Mouse (Mus musculus) lung, embryonic 14.5 days (tissue): ENCODE results near the gene Tns4. TPM values are rescaled to one million over a fixed set of nuclear protein-coding genes. Genes with fewer than 3 reads are reported as not detected.
A peak's percentile ranks its signal among the peaks of the same experiment; 100 is the strongest.

Experiments
- ATAC-seq: fragments of 200-750 bp; cut with Nextera tagmentation; 2 replicates; pipeline ENCODE4 v1.8.0; 2017; ENCODE audit warnings: mild to moderate bottlenecking, moderate TSS enrichment, moderate library complexity; ENCODE audit not compliant: insufficient read depth
- DNase-seq: peaks from one replicate; pipeline ENCODE4 v3.0.0-alpha.2; 2015
- H3K27ac ChIP-seq: fragments of 300-500 bp; sonication (generic); 2 replicates; pipeline ENCODE4 v1.5.1; 2014; ENCODE audit warnings: low read depth, mild to moderate bottlenecking, moderate library complexity
- H3K27me3 ChIP-seq: fragments of 300-500 bp; sonication (generic); 2 replicates; pipeline ENCODE4 v1.6.1; 2014; ENCODE audit warnings: low read length, control low read depth; ENCODE audit not compliant: insufficient read depth
- H3K36me3 ChIP-seq: fragments of 300-500 bp; sonication (generic); 2 replicates; pipeline ENCODE4 v1.6.1; 2014; ENCODE audit warnings: control low read depth; ENCODE audit not compliant: insufficient read depth
- H3K4me1 ChIP-seq: fragments of 300-500 bp; sonication (generic); 2 replicates; pipeline ENCODE4 v1.6.1; 2014; ENCODE audit warnings: antibody characterized with exemption, control low read depth; ENCODE audit not compliant: insufficient read depth
- H3K4me2 ChIP-seq: fragments of 300-500 bp; sonication (generic); 2 replicates; pipeline ENCODE4 v1.6.1; 2014; ENCODE audit warnings: mild to moderate bottlenecking
- H3K4me3 ChIP-seq: fragments of 300-500 bp; sonication (generic); 2 replicates; pipeline ENCODE4 v1.5.1; 2014; ENCODE audit warnings: low read depth, low read length
- H3K9ac ChIP-seq: fragments of 300-500 bp; sonication (generic); 2 replicates; pipeline ENCODE4 v1.6.1; 2014
- H3K9me3 ChIP-seq: fragments of 300-500 bp; sonication (generic); 2 replicates; pipeline ENCODE4 v1.6.1; 2016; ENCODE audit warnings: low read depth, low read length, control low read depth
- CTCF ChIP-seq: IDR thresholded peaks from 2 replicates; pipeline ENCODE4 v1.5.1; 2016; ENCODE audit warnings: antibody characterized with exemption, low read depth
- WGBS: fragments of 180-500 bp; shearing (Covaris S2); extraction: QIAGEN DNeasy Blood & Tissue Kit; methylation state at CpG from one replicate; pipeline ENCODE4 v1.1.7; 2014; 5-methylcytosine and 5-hydroxymethylcytosine counted together
- polyA plus RNA-seq: library from polyadenylated mRNA; unstranded; fragments of >200 nt; fragmentation: Nextera tagmentation; extraction: Ambion mirVana; gene quantifications from 2 replicates; pipeline ENCODE4 v1.2.1, GENCODE M21; 2014

The Tns4 gene
- polyA plus RNA-seq, 1 experiment from 2014 or later: 0.47 TPM

DNA sequence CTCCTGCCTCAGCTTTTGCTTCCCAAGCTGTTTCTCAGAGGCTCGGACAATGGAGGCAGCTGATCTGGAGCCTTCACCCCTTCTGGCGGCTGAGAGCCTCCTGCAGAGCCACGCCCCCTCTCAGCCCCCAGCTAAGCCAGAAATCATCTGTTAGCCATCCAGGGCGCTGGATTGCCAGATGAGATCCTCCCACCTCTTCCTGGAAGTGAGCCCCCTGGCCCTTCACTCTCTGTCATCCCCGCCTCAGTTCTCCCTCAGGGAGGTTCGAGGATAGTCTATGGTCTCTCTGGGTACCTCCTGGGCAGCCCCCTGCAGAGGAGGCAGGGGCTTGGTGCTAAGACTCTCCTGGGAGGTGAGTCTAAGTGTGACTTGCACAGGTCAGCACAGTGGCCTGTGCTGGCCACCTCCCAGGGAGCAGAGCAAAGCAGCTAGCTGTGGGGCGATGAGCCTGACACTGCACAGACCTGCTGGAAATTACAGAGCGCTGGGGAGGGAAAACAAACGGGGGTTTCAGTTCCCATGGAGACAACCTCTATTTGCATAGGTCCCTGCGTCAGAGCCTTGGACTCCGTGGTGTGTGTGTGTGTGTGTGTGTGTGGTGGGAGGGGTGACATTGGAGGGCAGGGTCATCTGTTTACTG, 43.1 kb upstream of the Tns4 start:
- peaks cover 31% of the 10 kb centered on the region for H3K4me1 ChIP-seq
- peak; percentile 75 for ATAC-seq
- peak; percentile 81 for DNase-seq
- H3K9ac ChIP-seq: peak overlapping the region; percentile 32; the same call in 1 of the 2 replicates
- no peaks in the 10 kb centered on the region for H3K36me3 ChIP-seq
- H3K27me3 ChIP-seq: no peaks in the 10 kb centered on the region
- no peaks in the 10 kb centered on the region for H3K9me3 ChIP-seq
- 0 out of 2 replicates have a peak overlapping the region, but pooled peaks have one; percentile 16 for H3K4me3 ChIP-seq
- TF ChIP-seq CTCF: no peak
- peak overlapping the region; percentile 80 for H3K27ac ChIP-seq
- WGBS: under 1% methylated on average over 11 of the region's 11 CpGs
- H3K4me2 ChIP-seq: peak overlapping the region; percentile 55

GRCm38 (mm10) chr11:99131463-99131840, 42.3 kb upstream of the Tns4 start:
- DNase-seq (no peak), ATAC-seq (no peak)
- 35% methylated on average over 12 of the region's 12 CpGs for WGBS
- H3K4me2 ChIP-seq: peak overlapping the region; percentile 55
- no peak for TF ChIP-seq CTCF
- H3K4me1 ChIP-seq: peaks cover 37% of the 10 kb centered on the region
- H3K4me3 ChIP-seq: 0 out of 2 replicates have a peak overlapping the region, but pooled peaks have one; percentile 16
- no peaks in the 10 kb centered on the region for H3K9me3 ChIP-seq
- no peaks in the 10 kb centered on the region for H3K27me3 ChIP-seq
- H3K9ac ChIP-seq: peak overlapping the region; percentile 32; the same call in 1 of the 2 replicates
- no peak overlapping the region for H3K27ac ChIP-seq
- no peaks in the 10 kb centered on the region for H3K36me3 ChIP-seq

- ATAC-seq: no peak
- Histone ChIP-seq H3K4me2 (no peak overlapping the region), H3K4me3 (no peak overlapping the region), H3K27ac (no peak overlapping the region), H3K9ac (no peak overlapping the region), H3K36me3 (no peaks in the 10 kb centered on the region), H3K9me3 (no peaks in the 10 kb centered on the region), H3K4me1 (peaks cover 43% of the 10 kb centered on the region), H3K27me3 (no peaks in the 10 kb centered on the region)
- 48% methylated on average over 5 of the region's 5 CpGs for WGBS
- no peak for DNase-seq
- TF ChIP-seq CTCF: no peak
Measured at GRCm38 (mm10) chr11:99130736-99131462, 41.8 kb upstream of the Tns4 start.

DNA sequence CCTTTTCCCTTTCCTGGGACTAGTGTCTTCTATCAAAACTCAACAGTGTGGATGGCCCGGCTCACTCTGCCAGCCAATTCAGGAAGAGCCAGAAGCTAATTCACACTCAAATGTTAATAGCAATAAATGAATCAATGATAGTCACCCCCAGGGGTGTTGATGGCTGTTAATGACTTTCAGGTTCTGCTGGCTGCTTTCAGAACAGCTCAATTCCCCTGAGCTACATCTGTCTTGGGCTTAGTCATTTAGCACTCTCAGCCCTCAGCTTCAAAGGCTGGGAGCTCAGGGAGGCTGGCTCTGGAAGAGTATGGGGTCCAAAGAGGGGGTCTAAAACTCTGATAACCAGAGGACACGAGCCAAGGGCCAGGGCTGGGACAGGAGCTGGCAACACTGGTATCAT, 40.2 kb upstream of the Tns4 start:
- peaks cover 45% of the 10 kb centered on the region for H3K4me1 ChIP-seq
- no peaks in the 10 kb centered on the region for H3K27me3 ChIP-seq
- no peak overlapping the region for H3K4me2 ChIP-seq
- ATAC-seq (no peak), DNase-seq (no peak)
- no peak overlapping the region for H3K9ac ChIP-seq
- H3K4me3 ChIP-seq: no peak overlapping the region
- no peaks in the 10 kb centered on the region for H3K36me3 ChIP-seq
- TF ChIP-seq CTCF: no peak
- H3K9me3 ChIP-seq: no peaks in the 10 kb centered on the region
- WGBS: 30% methylated on average over 2 of the region's 2 CpGs
- peak overlapping the region; percentile 18; the same call in 1 of the 2 replicates for H3K27ac ChIP-seq

DNA sequence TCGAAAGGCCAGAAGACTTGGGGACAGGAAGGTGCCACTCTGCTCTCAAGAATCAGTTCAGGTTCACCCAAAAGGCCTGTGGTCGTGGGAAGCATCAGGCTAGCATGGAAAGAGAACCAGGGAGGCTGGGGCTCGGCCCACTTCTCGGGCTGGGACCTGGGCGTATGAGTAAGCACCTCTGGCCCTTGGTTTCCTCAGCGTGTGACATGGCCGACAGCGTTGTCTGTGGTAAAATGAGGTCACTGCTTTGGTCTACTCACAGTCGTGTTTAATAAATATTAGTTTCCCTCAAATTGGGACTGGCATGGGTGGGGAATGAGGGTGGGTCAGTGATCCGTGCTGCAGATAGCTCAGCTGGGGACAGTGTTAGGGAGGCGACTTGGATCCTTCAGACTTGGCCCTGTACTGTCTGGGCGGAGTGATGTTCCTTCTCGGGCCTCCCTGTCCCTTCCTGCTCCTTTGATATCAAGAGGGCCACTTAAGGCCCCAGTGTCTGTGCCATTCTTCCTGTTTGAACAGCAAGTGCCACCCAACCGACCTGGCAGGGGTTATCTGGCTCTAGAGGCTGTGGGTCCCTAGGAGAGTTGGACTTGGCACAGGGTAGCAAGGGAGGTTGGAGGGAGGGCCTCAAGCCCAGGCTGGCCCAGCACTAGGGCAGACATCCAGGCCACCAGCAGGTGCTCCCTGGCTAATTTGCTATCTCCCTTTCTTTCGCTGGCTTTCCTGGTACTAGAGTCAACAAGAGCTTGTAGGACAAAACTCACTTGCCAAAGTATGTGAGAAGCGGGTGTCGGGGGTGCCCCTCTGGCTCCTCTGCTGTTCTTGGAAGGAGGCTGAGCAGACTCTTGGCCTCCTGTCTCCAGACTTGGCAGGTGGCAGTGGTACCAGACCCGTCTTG, 38.9 kb upstream of the Tns4 start:
- no peaks in the 10 kb centered on the region for H3K36me3 ChIP-seq
- no peak overlapping the region for H3K4me3 ChIP-seq
- peaks cover 36% of the 10 kb centered on the region for H3K4me1 ChIP-seq
- no peaks in the 10 kb centered on the region for H3K9me3 ChIP-seq
- peak overlapping the region; percentile 90 for H3K27ac ChIP-seq
- no peaks in the 10 kb centered on the region for H3K27me3 ChIP-seq
- no peak for DNase-seq
- no peak for ATAC-seq
- H3K4me2 ChIP-seq: no peak overlapping the region
- 73% methylated on average over 18 of the region's 18 CpGs for WGBS
- TF ChIP-seq CTCF: no peak
- H3K9ac ChIP-seq: 0 out of 2 replicates have a peak overlapping the region, but pooled peaks have one; percentile 18

GRCm38 (mm10) chr11:99126482-99127253, 37.6 kb upstream of the Tns4 start:
- WGBS: 17% methylated on average over 5 of the region's 5 CpGs

More at GRCm38 (mm10) chr11:99126482-99127253, 37.6 kb upstream of the Tns4 start:
- H3K36me3 ChIP-seq: no peaks in the 10 kb centered on the region
- H3K27ac ChIP-seq: peak overlapping the region; percentile 90
- no peaks in the 10 kb centered on the region for H3K27me3 ChIP-seq
- DNase-seq (peak; percentile 79), ATAC-seq (peak; percentile 58; the same call in 1 of the 2 replicates)
- peak overlapping the region; percentile 27; the same call in 1 of the 2 replicates for H3K9ac ChIP-seq
- no peak overlapping the region for H3K4me3 ChIP-seq
- peaks cover 26% of the 10 kb centered on the region for H3K4me1 ChIP-seq
- no peaks in the 10 kb centered on the region for H3K9me3 ChIP-seq
- TF ChIP-seq CTCF: no peak
- peak overlapping the region; percentile 10; the same call in 1 of the 2 replicates for H3K4me2 ChIP-seq
